Mouse (Mus musculus) midbrain, postnatal 0 days (tissue): Measurements from ENCODE around the gene Pprc1. TPM values are rescaled to one million over a fixed set of nuclear protein-coding genes. Genes with fewer than 3 reads are reported as not detected.

ENCODE experiments used
- ATAC-seq: fragments of 200-750 bp; cut with Nextera tagmentation; 2 replicates; pipeline ENCODE4 v1.8.0; 2017; ENCODE audit warnings: moderate number of reproducible peaks, mild to moderate bottlenecking, moderate TSS enrichment, moderate library complexity; ENCODE audit not compliant: low FRiP score
- DNase-seq: peaks from one replicate; pipeline ENCODE4 v3.0.0-alpha.2; 2015; ENCODE audit warnings: low spot score
- H3K27ac ChIP-seq: fragments of 300-500 bp; sonication (generic); 2 replicates; pipeline ENCODE4 v1.5.1; 2014; ENCODE audit warnings: low read depth, mild to moderate bottlenecking, low read length, mixed read lengths
- H3K27me3 ChIP-seq: fragments of 300-500 bp; sonication (generic); 2 replicates; pipeline ENCODE4 v1.6.1; 2014; ENCODE audit warnings: low read length, control low read depth, mixed read lengths; ENCODE audit not compliant: insufficient read depth
- H3K36me3 ChIP-seq: fragments of 300-500 bp; sonication (generic); 2 replicates; pipeline ENCODE4 v1.6.1; 2014; ENCODE audit warnings: low read length, control low read depth, mixed read lengths; ENCODE audit not compliant: insufficient read depth
- H3K4me1 ChIP-seq: fragments of 300-500 bp; sonication (generic); 2 replicates; pipeline ENCODE4 v1.6.1; 2014; ENCODE audit warnings: mild to moderate bottlenecking, control low read depth, antibody characterized with exemption, low read length, mixed read lengths; ENCODE audit not compliant: insufficient read depth
- H3K4me2 ChIP-seq: fragments of 300-500 bp; sonication (generic); 2 replicates; pipeline ENCODE4 v1.6.1; 2014; ENCODE audit warnings: low read depth, mild to moderate bottlenecking, low read length, mixed read lengths; ENCODE audit not compliant: poor library complexity, severe bottlenecking
- H3K4me3 ChIP-seq: fragments of 300-500 bp; sonication (generic); 2 replicates; pipeline ENCODE4 v1.5.1; 2014; ENCODE audit warnings: low read depth, mild to moderate bottlenecking, low read length, moderate library complexity
- H3K9ac ChIP-seq: fragments of 300-500 bp; sonication (generic); replicated peaks from 2 replicates; pipeline ENCODE4 v1.6.1; 2014; ENCODE audit warnings: mild to moderate bottlenecking, low read length, moderate library complexity, mixed read lengths; ENCODE audit not compliant: poor library complexity, severe bottlenecking
- H3K9me3 ChIP-seq: fragments of 300-500 bp; sonication (generic); 2 replicates; pipeline ENCODE4 v1.6.1; 2016; ENCODE audit warnings: low read length, control low read depth
- CTCF ChIP-seq: IDR thresholded peaks from 2 replicates; pipeline ENCODE4 v1.5.1; 2016; ENCODE audit warnings: antibody characterized with exemption, mild to moderate bottlenecking
- WGBS: fragments of 180-500 bp; shearing (Covaris S2); extraction: QIAGEN DNeasy Blood & Tissue Kit; methylation state at CpG from one replicate; pipeline ENCODE4 v1.1.7; 2014; 5-methylcytosine and 5-hydroxymethylcytosine counted together
- polyA plus RNA-seq: library from polyadenylated mRNA; unstranded; fragments of >200 nt; fragmentation: Nextera tagmentation; extraction: Ambion mirVana; gene quantifications from 2 replicates; pipeline ENCODE4 v1.2.1, GENCODE M21; 2015
- total RNA-seq: library from RNA; depleted of rRNA; stranded (reverse); fragments of >200 nt; gene quantifications from 2 replicates; pipeline ENCODE4 v1.2.3, GENCODE M21; 2014; rRNA removed

Gene Pprc1
- total and polyA plus RNA-seq, 2 experiments from 2014 or later: 8.8 to 10.4 TPM

GRCm38 (mm10) chr19:46104187-46104557 lies 59.5 kb downstream of the Pprc1 start:
- Histone ChIP-seq H3K36me3 (no peaks in the 10 kb centered on the region), H3K4me1 (no peaks in the 10 kb centered on the region), H3K27ac (no peak overlapping the region), H3K4me2 (no peak overlapping the region), H3K4me3 (no peak overlapping the region), H3K9me3 (no peaks in the 10 kb centered on the region), H3K27me3 (no peaks in the 10 kb centered on the region), H3K9ac (no peak overlapping the region)
- no peak for TF ChIP-seq CTCF
- DNase-seq (no peak), ATAC-seq (no peak)
- WGBS: 82% methylated on average over 2 of the region's 2 CpGs

GRCm38 (mm10) chr19:46110214-46110613 lies 65.5 kb downstream of the Pprc1 start:
- no peak overlapping the region for H3K4me3 ChIP-seq
- H3K4me1 ChIP-seq: no peaks in the 10 kb centered on the region
- H3K27ac ChIP-seq: no peak overlapping the region
- H3K9me3 ChIP-seq: no peaks in the 10 kb centered on the region
- H3K36me3 ChIP-seq: no peaks in the 10 kb centered on the region
- 68% methylated on average over 2 of the region's 2 CpGs for WGBS
- no peak overlapping the region for H3K4me2 ChIP-seq
- TF ChIP-seq CTCF: no peak
- ATAC-seq (no peak), DNase-seq (no peak)
- no peaks in the 10 kb centered on the region for H3K27me3 ChIP-seq
- no peak overlapping the region for H3K9ac ChIP-seq

DNA sequence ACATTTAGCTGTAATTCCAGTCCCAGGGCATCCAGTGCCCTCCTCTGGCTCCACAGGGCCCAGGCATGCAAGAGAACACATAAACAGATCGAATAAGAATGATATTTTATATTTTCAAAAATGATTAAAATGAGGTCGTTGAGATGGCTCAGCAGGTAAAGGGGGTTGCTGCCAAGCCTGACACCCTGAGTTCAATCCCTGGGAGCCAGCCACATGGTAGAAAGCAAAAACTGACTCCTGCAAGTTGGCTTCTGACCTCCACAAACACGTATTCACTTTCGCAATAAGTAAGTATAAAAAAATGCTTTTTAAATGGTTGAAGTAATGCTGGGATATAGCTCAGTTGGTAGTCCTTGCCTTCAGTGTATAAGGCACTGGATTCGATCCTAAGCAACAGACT lies 66.1 kb downstream of the Pprc1 start:
- WGBS: 85% methylated on average over 5 of the region's 5 CpGs

DNA sequence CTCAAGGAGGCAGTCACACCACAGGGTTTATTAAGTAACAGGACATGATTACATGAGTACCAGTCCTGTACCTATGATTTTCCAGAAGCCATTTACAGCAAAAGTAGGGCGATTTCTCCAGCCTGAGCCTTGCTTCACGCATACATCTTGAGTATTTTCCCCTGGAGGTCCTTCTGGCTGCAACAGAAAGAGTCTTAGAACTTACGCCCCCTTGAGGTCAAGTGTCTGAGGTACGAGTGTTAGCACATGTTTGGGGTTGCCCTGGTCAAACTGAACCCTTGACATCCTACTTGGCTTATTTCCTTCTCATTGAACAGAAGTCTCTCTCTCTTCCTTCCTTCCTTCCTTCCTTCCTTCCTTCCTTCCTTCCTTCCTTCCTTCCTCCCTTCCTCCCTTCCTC lies 69.9 kb downstream of the Pprc1 start:
- no peaks in the 10 kb centered on the region for H3K4me1 ChIP-seq
- H3K9me3 ChIP-seq: no peaks in the 10 kb centered on the region
- H3K9ac ChIP-seq: no peak overlapping the region
- ATAC-seq (no peak), DNase-seq (no peak)
- H3K36me3 ChIP-seq: no peaks in the 10 kb centered on the region
- no peak overlapping the region for H3K27ac ChIP-seq
- no peak for TF ChIP-seq CTCF
- H3K4me3 ChIP-seq: no peak overlapping the region
- H3K4me2 ChIP-seq: no peak overlapping the region
- WGBS: 65% methylated on average over 4 of the region's 4 CpGs
- H3K27me3 ChIP-seq: no peaks in the 10 kb centered on the region

More for the DNA sequence above, 66.1 kb downstream of the Pprc1 start:
- Histone ChIP-seq H3K4me3 (no peak overlapping the region), H3K36me3 (no peaks in the 10 kb centered on the region), H3K27ac (no peak overlapping the region), H3K9me3 (no peaks in the 10 kb centered on the region), H3K4me2 (no peak overlapping the region), H3K27me3 (no peaks in the 10 kb centered on the region), H3K9ac (no peak overlapping the region), H3K4me1 (no peaks in the 10 kb centered on the region)
- no peak for TF ChIP-seq CTCF
- DNase-seq (no peak), ATAC-seq (no peak)

- no peaks in the 10 kb centered on the region for H3K36me3 ChIP-seq
- no peak overlapping the region for H3K4me2 ChIP-seq
- 79% methylated on average over 3 of the region's 3 CpGs for WGBS
- no peaks in the 10 kb centered on the region for H3K9me3 ChIP-seq
- DNase-seq: no peak
- no peak overlapping the region for H3K4me3 ChIP-seq
- no peak for ATAC-seq
- no peak overlapping the region for H3K9ac ChIP-seq
- no peaks in the 10 kb centered on the region for H3K4me1 ChIP-seq
- no peak overlapping the region for H3K27ac ChIP-seq
- no peaks in the 10 kb centered on the region for H3K27me3 ChIP-seq
- no peak for TF ChIP-seq CTCF
These were observed 74.8 kb downstream of the Pprc1 start for GRCm38 (mm10) chr19:46119458-46119857.

- H3K4me2 ChIP-seq: no peak overlapping the region
- H3K4me3 ChIP-seq: no peak overlapping the region
- 83% methylated on average over 6 of the region's 6 CpGs for WGBS
- H3K36me3 ChIP-seq: no peaks in the 10 kb centered on the region
- H3K9me3 ChIP-seq: no peaks in the 10 kb centered on the region
- H3K27ac ChIP-seq: no peak overlapping the region
- ATAC-seq: no peak
- no peak for TF ChIP-seq CTCF
- no peak overlapping the region for H3K9ac ChIP-seq
- H3K27me3 ChIP-seq: no peaks in the 10 kb centered on the region
- no peak for DNase-seq
- H3K4me1 ChIP-seq: no peaks in the 10 kb centered on the region
These were observed 76.2 kb downstream of the Pprc1 start for GRCm38 (mm10) chr19:46120872-46121271.

Other genes starting within 250 kb of the Pprc1 start
- 13.7 and 21.2 TPM in 2 replicates for gene Kcnip2, start 228.8 kb upstream of the Pprc1 start, total RNA-seq
- gene Kcnip2, start 228.8 kb upstream of the Pprc1 start, polyA plus RNA-seq: 12.0 and 14.2 TPM in 2 replicates
- 17.4 and 18.9 TPM in 2 replicates for gene Armh3, start 46.4 kb upstream of the Pprc1 start, total RNA-seq
- gene Armh3, start 46.4 kb upstream of the Pprc1 start, polyA plus RNA-seq: 18.1 and 20.1 TPM in 2 replicates
- 8.9 and 9.4 TPM in 2 replicates for gene Hps6, start 41.4 kb upstream of the Pprc1 start, total RNA-seq
- 3.9 and 4.6 TPM in 2 replicates for gene Hps6, start 41.4 kb upstream of the Pprc1 start, polyA plus RNA-seq
- 121 and 139 TPM in 2 replicates for gene Ldb1, start 328 bp downstream of the Pprc1 start, total RNA-seq
- gene Ldb1, start 328 bp downstream of the Pprc1 start, polyA plus RNA-seq: 83.7 and 84.5 TPM in 2 replicates
- 26.0 and 35.5 TPM in 2 replicates for gene Nolc1, start 31.0 kb downstream of the Pprc1 start, total RNA-seq
- 55.7 and 63.5 TPM in 2 replicates for gene Nolc1, start 31.0 kb downstream of the Pprc1 start, polyA plus RNA-seq
- gene Elovl3, start 87.0 kb downstream of the Pprc1 start, total RNA-seq: 0.05 TPM in 1 of 2 replicates, not detected in the other
- 0.21 and 0.32 TPM in 2 replicates for gene Elovl3, start 87.0 kb downstream of the Pprc1 start, polyA plus RNA-seq
- 1.9 and 3.1 TPM in 2 replicates for gene Pitx3, start 103.4 kb downstream of the Pprc1 start, total RNA-seq
- gene Pitx3, start 103.4 kb downstream of the Pprc1 start, polyA plus RNA-seq: 2.5 and 2.7 TPM in 2 replicates
- gene Gbf1, start 107.6 kb downstream of the Pprc1 start, total RNA-seq: 59.8 and 60.9 TPM in 2 replicates
- gene Gbf1, start 107.6 kb downstream of the Pprc1 start, polyA plus RNA-seq: 42.8 and 51.6 TPM in 2 replicates